Mouse (Mus musculus) liver, adult 2 months (tissue): ENCODE data around the gene Ccdc43.

Experiments
- CTCF ChIP-seq: fragments of 200-500 bp; IDR thresholded peaks from 2 replicates; pipeline ENCODE4 v1.5.1; 2011; ENCODE audit warnings: low read depth, low read length, control low read depth
- POLR2A ChIP-seq: fragments of 200-500 bp; IDR thresholded peaks from 2 replicates; pipeline ENCODE4 v1.6.1; 2011; ENCODE audit warnings: low read length, control low read depth; ENCODE audit not compliant: insufficient read depth; ENCODE audit errors: extremely low read depth

DNA sequence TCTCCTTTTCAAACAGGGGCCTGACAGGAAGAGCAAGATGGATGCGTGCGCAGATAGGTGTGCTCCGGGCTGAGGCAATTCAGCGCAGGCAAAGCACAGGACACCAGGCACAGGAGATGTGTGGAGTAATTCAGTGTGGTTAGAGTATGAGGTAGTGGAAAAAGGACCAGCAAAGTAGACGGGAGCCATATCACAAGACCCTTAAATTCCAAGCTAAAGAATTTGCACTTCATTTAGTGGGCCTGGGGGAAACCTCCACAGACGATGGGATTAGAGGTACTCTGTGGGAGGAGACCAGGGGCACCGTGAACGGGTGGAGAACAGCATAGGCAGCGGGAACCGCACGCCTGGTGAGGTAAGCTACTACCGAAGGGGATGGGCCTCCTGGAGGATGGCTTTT lies 49.7 kb downstream of the Ccdc43 start:
- TF ChIP-seq CTCF (no peak), POLR2A (no peak)
